Mouse (Mus musculus): ENCODE measurements around the gene Ggn. TPM values are rescaled to one million over a fixed set of nuclear protein-coding genes. Genes with fewer than 3 reads are reported as not detected.

Gene Ggn
- polyA plus RNA-seq (2014; fragmentation: Illumina TruSeq; extraction: RNeasy Lipid Tissue Mini Kit (QIAGEN cat#74804); ENCODE audit: low read depth, low replicate concordance), result 2.6 TPM

DNA sequence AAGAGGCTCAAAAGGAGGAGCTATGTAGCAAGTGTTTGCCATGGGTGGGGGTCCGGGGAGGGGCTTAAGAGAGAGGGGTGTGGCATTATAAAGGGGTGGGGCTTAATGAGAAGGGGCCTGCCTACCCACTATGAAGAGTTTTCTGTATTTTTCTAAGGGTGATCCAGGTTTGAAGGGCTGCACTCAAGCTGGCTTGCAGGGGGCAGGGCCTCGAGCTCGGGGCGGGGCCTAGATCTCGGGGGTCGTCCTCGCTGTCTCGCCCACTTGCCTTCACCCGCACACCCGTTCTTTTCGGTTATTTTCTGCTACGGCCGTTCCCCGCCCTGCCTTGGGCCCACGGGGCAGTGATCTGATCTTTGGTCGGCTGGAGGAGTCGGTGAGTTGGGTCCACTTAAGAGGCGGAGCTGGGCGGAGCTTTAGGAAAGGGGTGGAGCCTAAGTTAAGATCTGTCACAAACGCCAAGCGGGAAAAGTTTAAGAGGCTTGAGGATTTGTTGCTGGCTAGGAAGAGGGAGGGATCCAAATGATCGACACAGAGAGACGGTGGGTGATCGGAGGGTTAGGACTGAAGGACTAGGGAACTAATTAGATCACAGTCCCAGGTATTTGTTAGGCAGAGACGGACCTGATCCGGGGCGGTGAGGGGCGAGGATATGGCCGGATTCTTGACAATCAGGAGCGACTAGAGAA lies at the start of gene Ggn, which contains the start of gene Spred3:
TSS of gene Ggn (plus strand) at position 145 of the 689 bp plus-strand sequence.
TSS of gene Spred3 (minus strand) at position 346 of the 689 bp plus-strand sequence.

DNA sequence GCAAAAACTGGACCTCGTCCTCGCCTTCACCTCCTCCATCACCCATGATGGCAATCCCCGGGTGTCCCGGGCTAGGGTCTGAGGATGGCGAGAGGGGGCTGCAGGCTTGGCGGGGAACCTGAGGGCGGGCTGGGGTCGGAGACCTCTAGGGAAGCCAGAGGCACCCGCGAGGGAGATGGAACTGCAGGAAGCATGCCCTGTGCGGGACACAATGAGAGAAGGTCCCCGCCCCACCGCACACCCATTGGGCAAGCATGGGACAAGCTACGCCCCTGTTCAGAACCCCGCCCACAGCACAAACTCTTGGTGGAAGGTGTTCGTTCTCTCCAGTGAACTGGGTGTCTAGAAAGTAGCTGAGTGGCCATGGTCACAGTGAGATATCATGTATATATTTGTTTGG lies 45.0 kb upstream of the Ggn start, which contains the start of gene Ryr1:
TSS of gene Ryr1 (minus strand) at position 210 of the 400 bp plus-strand sequence.

DNA sequence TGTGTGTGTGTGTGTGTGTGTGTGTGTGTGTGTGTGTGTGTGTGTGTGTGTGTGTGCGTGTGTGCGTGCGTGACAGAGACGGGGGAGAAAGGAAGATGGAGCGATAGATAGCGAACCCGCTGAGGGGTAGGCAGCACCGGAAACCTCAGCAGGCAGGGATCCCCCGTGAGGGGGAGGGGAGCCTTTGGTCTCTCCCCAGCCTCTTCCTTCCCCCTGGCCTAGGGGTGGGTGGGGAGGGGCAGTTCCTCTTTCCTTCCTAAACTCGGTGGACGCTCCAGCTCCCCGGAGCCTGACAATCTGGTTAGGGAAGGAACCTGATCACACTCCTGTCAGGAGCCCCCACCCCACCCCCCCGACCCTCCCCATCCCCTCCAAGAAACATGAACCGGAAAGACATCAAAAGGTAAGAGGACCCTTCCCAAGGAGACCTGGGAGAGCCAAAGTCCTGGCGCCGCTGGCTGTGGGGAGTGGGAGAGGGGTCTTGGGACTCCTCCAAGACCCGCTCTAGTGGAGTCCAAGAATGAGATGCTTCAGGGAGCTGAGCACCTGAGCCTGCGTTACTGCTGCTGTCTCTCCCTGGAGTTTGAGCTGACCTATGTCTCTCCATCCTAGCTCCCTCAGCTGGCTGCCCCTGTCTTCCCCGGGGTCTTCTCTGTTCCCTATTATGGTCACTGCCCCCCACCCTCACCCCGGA lies 35.2 kb upstream of the Ggn start, which contains the start of gene Rasgrp4:
TSS of gene Rasgrp4 (plus strand) at position 159 of the 694 bp plus-strand sequence.

DNA sequence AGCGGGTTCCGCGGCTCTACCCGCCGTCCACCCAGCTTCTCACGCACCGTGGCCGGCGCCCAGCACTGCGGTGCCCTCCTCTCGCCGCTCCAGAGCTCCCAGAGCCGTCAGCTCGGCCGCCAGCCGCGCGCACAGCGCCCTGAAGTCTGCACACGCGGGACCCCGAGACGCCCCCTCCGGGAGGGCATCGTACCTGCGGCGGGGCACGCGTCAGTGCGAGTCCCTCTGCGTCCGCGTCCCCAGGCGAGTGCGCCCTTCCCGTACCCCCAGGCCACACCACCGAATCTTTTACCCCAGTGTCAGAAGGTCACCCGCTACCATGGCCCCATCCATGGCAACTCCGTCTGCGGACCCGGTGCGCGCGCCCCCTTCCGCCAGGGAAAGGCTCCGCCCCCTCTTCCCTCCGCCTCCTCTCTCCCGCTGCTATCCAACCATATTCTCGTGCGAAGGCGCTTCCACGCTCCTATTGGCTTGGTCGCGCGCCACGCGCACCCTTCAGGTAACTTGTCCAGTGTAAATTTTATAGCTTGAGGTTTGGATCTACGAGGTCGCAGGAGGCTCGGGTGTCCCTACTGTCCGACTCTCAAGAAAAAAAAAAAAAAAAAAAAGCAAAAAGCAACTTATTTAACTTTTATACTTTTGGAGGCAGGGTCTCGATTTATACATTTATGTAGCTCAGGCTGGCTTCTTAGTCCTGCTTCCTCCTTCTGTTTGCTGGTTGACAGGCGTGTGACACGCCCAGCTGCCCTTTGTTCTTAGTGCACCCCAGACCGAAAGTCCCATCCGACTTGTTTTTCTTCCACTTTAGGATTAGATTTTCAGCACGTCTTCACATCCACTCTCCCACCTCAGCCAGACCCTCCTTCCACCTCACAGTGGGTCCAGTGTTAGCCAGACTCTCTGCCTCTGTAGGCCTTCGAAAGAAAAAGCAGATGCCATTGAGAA lies 13.9 kb upstream of the Ggn start, which contains the start of gene Fam98c:
TSS of gene Fam98c (minus strand) at position 397 of the 945 bp plus-strand sequence.

DNA sequence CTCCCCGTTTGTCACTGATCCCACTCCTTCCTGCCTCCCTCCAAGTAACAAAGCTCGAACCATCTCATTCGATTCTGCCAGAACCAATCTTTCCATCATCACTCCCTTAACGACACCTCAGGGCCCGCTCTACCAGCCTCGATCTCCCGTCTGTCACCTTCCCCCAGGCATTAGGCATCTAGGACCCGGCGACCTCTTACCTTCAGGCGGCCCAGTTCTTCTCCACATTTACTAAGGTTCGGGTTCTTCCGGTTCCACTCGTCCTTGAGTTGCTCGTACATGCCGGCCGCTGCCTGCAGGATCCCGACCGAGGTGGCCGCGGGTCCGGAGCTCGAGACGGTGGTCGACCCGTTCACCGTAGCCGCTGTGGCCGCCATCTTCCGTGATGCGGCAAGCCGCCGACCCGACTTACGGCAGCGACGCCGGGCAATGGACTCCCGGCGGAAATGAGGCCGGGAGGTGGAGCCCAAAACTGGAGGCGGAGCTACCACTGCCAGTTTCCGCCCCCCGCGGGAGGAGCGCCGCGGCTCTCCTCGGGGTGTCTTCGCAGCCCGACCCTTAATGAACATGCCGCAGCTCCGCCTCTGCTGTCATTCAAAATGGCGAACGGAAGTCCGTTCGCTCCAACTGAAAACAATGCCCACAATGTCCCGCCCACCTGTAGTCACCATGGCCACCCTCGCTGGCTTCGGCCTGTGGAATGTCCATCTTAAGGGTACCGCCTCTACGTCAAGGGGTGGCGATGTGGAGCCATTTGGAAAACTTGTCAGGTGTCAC lies 10.3 kb downstream of the Ggn start, which contains the start of gene Psmd8:
TSS of gene Psmd8 (minus strand) at position 625 of the 777 bp plus-strand sequence.

DNA sequence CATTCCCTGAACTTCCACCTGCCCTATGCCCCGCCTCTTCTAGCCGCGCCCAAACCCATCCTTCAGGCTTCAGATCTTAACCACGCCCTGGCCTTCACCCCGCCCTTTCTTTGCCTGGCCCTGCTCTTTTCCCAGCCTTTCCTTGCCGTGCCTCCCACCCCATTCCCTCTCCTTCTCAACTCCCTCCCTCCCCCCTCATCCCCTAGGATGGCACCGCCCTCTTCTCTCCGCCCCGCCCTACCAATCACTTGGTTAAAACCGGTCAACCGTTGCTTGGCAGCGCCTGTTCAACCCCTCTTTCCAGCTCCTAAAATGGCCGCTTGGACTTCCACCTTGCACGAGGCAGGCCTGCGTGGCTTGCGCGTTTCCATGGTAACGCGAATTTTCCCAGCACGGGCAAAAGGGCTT lies 43.7 kb downstream of the Ggn start, which contains the start of gene Catsperg1:
TSS of gene Catsperg1 (minus strand) at position 361 of the 408 bp plus-strand sequence.

Other genes starting within 250 kb of the Ggn start
- gene Actn4, start 207.9 kb upstream of the Ggn start, polyA plus RNA-seq (2014; fragmentation: Illumina TruSeq; extraction: RNeasy Lipid Tissue Mini Kit (QIAGEN cat#74804); ENCODE audit: low read depth, low replicate concordance), result 5.4 TPM
- gene Eif3k, start 188.3 kb upstream of the Ggn start, polyA plus RNA-seq (2014; fragmentation: Illumina TruSeq; extraction: RNeasy Lipid Tissue Mini Kit (QIAGEN cat#74804); ENCODE audit: low read depth, low replicate concordance), result 19.4 TPM
- gene Map4k1, start 188.2 kb upstream of the Ggn start, polyA plus RNA-seq (2014; fragmentation: Illumina TruSeq; extraction: RNeasy Lipid Tissue Mini Kit (QIAGEN cat#74804); ENCODE audit: low read depth, low replicate concordance), result 0.78 TPM
- 0.14 TPM for gene Ryr1, start 45.0 kb upstream of the Ggn start, polyA plus RNA-seq (2014; fragmentation: Illumina TruSeq; extraction: RNeasy Lipid Tissue Mini Kit (QIAGEN cat#74804); ENCODE audit: low read depth, low replicate concordance)
- gene Rasgrp4, start 35.4 kb upstream of the Ggn start, polyA plus RNA-seq (2014; fragmentation: Illumina TruSeq; extraction: RNeasy Lipid Tissue Mini Kit (QIAGEN cat#74804); ENCODE audit: low read depth, low replicate concordance), result 0.11 TPM
- 3.0 TPM for gene Fam98c, start 14.0 kb upstream of the Ggn start, polyA plus RNA-seq (2014; fragmentation: Illumina TruSeq; extraction: RNeasy Lipid Tissue Mini Kit (QIAGEN cat#74804); ENCODE audit: low read depth, low replicate concordance)
- 29.2 TPM for gene Spred3, start 201 bp downstream of the Ggn start, polyA plus RNA-seq (2014; fragmentation: Illumina TruSeq; extraction: RNeasy Lipid Tissue Mini Kit (QIAGEN cat#74804); ENCODE audit: low read depth, low replicate concordance)
- 214 TPM for gene Psmd8, start 10.5 kb downstream of the Ggn start, polyA plus RNA-seq (2014; fragmentation: Illumina TruSeq; extraction: RNeasy Lipid Tissue Mini Kit (QIAGEN cat#74804); ENCODE audit: low read depth, low replicate concordance)
- 169 TPM for gene Catsperg1, start 43.8 kb downstream of the Ggn start, polyA plus RNA-seq (2014; fragmentation: Illumina TruSeq; extraction: RNeasy Lipid Tissue Mini Kit (QIAGEN cat#74804); ENCODE audit: low read depth, low replicate concordance)
- gene Kcnk6, start 62.3 kb downstream of the Ggn start, polyA plus RNA-seq (2014; fragmentation: Illumina TruSeq; extraction: RNeasy Lipid Tissue Mini Kit (QIAGEN cat#74804); ENCODE audit: low read depth, low replicate concordance), result 2.8 TPM
- 1.7 TPM for gene Yif1b, start 68.1 kb downstream of the Ggn start, polyA plus RNA-seq (2014; fragmentation: Illumina TruSeq; extraction: RNeasy Lipid Tissue Mini Kit (QIAGEN cat#74804); ENCODE audit: low read depth, low replicate concordance)
- gene 2200002D01Rik, start 78.3 kb downstream of the Ggn start, polyA plus RNA-seq (2014; fragmentation: Illumina TruSeq; extraction: RNeasy Lipid Tissue Mini Kit (QIAGEN cat#74804); ENCODE audit: low read depth, low replicate concordance), result not detected
- 12.3 TPM for gene Spint2, start 111.7 kb downstream of the Ggn start, polyA plus RNA-seq (2014; fragmentation: Illumina TruSeq; extraction: RNeasy Lipid Tissue Mini Kit (QIAGEN cat#74804); ENCODE audit: low read depth, low replicate concordance)
- gene Ppp1r14a, start 119.1 kb downstream of the Ggn start, polyA plus RNA-seq (2014; fragmentation: Illumina TruSeq; extraction: RNeasy Lipid Tissue Mini Kit (QIAGEN cat#74804); ENCODE audit: low read depth, low replicate concordance), result 0.36 TPM
- gene Dpf1, start 133.7 kb downstream of the Ggn start, polyA plus RNA-seq (2014; fragmentation: Illumina TruSeq; extraction: RNeasy Lipid Tissue Mini Kit (QIAGEN cat#74804); ENCODE audit: low read depth, low replicate concordance), result 1.1 TPM